Mouse (Mus musculus) CH12.LX (cell line): ENCODE results near the gene Sp8.

Source experiments
- BHLHE40 ChIP-seq: IDR thresholded peaks from 2 replicates; pipeline ENCODE4 v1.6.1; 2011; ENCODE audit warnings: mild to moderate bottlenecking, low read depth, low read length, improper control_type of control experiment
- CHD1 ChIP-seq: IDR thresholded peaks from 2 replicates; pipeline ENCODE4 v1.6.1; 2012; ENCODE audit warnings: low read depth, low read length, improper control_type of control experiment, inconsistent platforms
- CTCF ChIP-seq, 2 experiments: IDR thresholded peaks in 1 of 2; conservative IDR thresholded peaks in 1 of 2; 2 replicates each; pipeline ENCODE4 v1.5.1; 2011 to 2012; ENCODE audit warnings: low read depth in 2 of 2, low read length in 2 of 2, improper control_type of control experiment in 1 of 2, inconsistent platforms in 1 of 2, mild to moderate bottlenecking in 1 of 2, moderate library complexity in 1 of 2
- EP300 ChIP-seq: IDR thresholded peaks from 2 replicates; pipeline ENCODE4 v1.6.1; 2011; ENCODE audit warnings: low read length, improper control_type of control experiment
- MAX ChIP-seq: IDR thresholded peaks from 2 replicates; pipeline ENCODE4 v1.6.1; 2011; ENCODE audit warnings: low read length, improper control_type of control experiment
- NELFE ChIP-seq: IDR thresholded peaks from 2 replicates; pipeline ENCODE4 v1.6.1; 2011; ENCODE audit warnings: low read depth, low read length, improper control_type of control experiment
- NRF1 ChIP-seq: IDR thresholded peaks from 2 replicates; pipeline ENCODE4 v1.6.1; 2014; ENCODE audit warnings: low read depth, mild to moderate bottlenecking, inconsistent platforms, low read length, improper control_type of control experiment, moderate library complexity
- POLR2A ChIP-seq: IDR thresholded peaks from 2 replicates; pipeline ENCODE4 v1.6.1; 2011; ENCODE audit warnings: low read depth, mild to moderate bottlenecking, improper control_type of control experiment, low read length
- SMC3 ChIP-seq: IDR thresholded peaks from 2 replicates; pipeline ENCODE4 v1.6.1; 2011; ENCODE audit warnings: low read depth, low read length, improper control_type of control experiment
- USF2 ChIP-seq: conservative IDR thresholded peaks from 2 replicates; pipeline ENCODE4 v1.6.1; 2011; ENCODE audit warnings: low read depth, low read length, improper control_type of control experiment
- ZC3H11A ChIP-seq: IDR thresholded peaks from 2 replicates; pipeline ENCODE4 v1.6.1; 2012; ENCODE audit warnings: low read depth, mild to moderate bottlenecking, inconsistent platforms, low read length, improper control_type of control experiment

- TF ChIP-seq MAX (no peak), CTCF (conservative IDR thresholded peaks at IDR 0.05 in 1 of 2, IDR thresholded peaks at IDR 0.05 in 1 of 2; ENCODE audit: low read depth in 2 of 2, low read length in 2 of 2) (no peak), POLR2A (no peak), SMC3 (no peak), USF2 (no peak), NRF1 (no peak), NELFE (no peak), EP300 (no peak), CHD1 (no peak), BHLHE40 (no peak), ZC3H11A (no peak)
Measured at GRCm38 (mm10) chr12:118840301-118840700, 5.8 kb upstream of the Sp8 start.
